Mouse (Mus musculus) telencephalon, adult 2 months (tissue): ENCODE measurements around the gene Fam213b.

ENCODE experiments used
- DNase-seq: peaks from one replicate; pipeline ENCODE4 v3.0.0-alpha.2; 2011; ENCODE audit warnings: low read depth, low spot score

Gene Fam213b

GRCm38 (mm10) chr4:154922931-154923330 is 24.0 kb upstream of the Fam213b start:
- DNase-seq = no peak

DNA sequence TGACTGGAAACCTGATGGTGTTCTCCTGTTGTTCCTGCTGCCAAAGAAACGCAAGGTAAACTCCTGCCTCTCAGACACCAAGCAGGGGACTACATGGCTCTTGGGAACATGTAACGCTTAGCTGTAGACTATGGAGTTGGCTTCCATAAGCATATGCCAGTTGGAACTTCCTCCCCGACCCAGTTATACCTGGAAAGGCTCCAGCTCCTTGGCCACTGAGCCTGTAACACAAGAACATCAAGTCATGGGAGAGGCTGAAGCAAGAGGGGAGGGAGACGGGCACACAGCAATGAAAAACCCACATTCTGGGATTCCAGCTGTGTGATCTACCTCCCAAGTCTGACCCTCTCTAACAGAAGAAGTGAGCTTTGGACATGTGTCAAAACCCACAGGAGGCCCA is 23.4 kb upstream of the Fam213b start:
- no peak for DNase-seq

DNA sequence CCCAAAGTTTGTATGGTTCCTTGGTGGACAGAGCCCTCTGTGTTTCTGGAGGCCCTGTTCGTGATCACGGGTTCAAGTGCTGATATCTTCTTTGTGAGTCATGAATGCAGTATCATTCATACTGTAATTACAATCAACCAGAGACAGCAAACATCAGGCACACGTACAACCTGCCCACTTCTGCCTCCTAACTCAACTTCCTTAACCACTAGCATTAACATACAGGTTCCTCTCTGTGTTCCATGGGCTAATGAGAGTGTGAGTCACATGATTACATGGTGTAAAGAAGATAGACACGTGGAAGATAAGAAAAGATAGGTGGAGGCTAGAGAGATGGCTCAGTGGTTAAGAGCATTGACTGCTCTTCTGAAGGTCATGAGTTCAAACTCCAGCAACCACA is 17.7 kb upstream of the Fam213b start:
- no peak for DNase-seq

- DNase-seq = no peak
Measured at GRCm38 (mm10) chr4:154915286-154915685, 16.4 kb upstream of the Fam213b start.

GRCm38 (mm10) chr4:154914707-154915106 is 15.8 kb upstream of the Fam213b start:
- no peak for DNase-seq

DNA sequence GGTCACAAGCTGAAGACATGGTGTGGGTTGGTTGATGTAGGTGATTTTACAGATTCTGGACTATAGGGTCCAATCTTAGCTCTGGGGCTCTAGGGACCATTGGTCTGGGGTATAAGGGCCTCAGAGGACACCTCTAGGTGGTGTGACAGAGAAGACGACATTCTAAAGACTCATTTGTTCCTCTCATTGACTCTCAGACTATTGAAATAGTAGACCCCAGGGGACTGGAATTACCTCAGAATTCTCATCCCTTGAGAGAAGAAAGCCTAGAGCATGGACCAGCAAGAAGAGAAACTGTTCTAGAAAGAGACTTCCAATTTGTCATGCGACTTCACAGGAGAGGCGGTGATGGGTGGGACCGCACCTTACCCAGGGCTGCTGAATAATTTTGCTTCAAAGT is 15.3 kb upstream of the Fam213b start:
- DNase-seq = no peak

GRCm38 (mm10) chr4:154913845-154914244 is 14.9 kb upstream of the Fam213b start:
- DNase-seq = no peak

DNA sequence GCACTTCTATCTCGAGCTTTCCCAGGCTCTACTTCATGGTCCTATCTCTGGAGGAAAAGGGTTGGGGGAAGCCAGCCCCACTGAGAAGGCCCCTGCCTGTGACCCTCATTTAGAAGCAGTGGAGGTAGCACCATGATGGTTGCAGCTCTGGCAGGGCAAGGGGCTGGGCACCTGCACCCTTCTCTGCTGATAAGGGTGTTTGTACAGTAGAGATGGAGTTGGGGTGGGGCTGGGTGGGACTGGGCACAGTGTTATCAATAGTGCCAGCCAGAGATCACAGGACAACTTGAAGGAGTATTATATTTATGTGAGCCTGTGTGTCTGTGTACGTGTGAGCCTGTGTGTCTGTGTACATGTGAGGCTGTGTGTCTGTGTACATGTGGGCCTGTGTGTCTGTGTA is 12.7 kb upstream of the Fam213b start:
- DNase-seq = no peak

DNA sequence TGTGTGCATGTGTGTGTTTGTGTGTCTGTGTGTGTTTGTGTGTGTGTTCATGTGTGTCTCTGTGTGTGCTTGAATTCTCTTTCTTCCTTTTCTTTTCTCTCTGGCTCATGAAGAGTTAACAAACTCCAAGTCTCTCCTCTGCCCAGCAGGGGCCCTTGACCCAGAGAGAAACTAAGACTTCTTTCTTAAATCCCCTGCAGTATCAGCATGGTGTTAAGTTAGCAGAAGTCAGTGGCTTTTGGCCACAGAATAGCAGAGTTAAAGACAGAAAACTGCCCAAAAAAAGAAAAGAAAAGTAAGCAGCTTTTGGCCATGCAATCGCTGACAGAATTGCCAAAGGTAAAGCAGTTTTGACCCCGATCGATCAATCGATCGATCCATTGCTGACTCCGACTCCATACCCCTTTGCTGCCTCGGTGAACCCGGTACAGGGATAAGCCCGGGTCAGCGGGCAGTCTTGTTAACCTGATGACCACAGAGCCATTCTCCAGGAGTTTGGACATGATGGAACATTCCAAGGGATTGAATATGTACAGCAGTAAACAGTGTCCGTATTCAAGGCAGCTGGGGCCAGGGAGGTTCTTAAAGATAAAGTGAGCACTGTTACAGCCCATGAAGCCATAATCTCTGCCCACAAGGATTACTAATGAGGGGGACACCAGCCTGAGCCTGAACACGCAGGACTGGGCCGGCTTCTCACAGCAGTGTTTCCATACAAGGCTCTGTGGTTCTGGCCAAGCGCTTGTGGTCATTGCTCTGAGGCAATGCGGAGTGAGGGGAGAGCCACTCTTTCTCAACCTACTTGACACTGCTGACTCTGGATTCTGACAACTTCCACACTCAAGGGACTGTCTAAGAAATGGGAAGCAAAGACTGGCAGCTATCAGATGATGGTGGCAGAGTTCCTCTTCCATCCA is 11.9 kb upstream of the Fam213b start:
- DNase-seq = no peak

DNA sequence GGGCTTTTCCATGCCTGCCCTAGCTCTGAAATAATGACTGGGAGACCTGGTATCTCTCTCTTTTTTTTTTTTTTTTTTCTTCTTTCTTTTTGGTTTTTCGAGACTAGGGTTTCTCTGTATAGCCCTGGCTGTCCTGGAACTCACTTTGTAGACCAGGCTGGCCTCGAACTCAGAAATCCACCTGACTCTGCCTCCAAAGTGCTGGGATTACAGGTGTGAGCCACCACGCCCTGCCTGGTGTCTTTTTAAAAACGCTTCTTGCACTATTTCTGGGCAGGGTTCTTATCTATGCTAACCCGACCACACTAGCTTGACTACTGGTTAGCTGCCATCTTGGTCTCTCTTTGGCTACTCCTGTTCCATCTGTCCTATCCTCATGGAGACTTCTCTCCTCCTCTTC is 9.6 kb upstream of the Fam213b start:
- no peak for DNase-seq

- DNase-seq = peak; percentile 64
Measured at GRCm38 (mm10) chr4:154907833-154908232, 8.9 kb upstream of the Fam213b start.

GRCm38 (mm10) chr4:154904185-154905071 is 5.5 kb upstream of the Fam213b start:
- DNase-seq = peak; percentile 86

- DNase-seq = no peak
Measured at GRCm38 (mm10) chr4:154902371-154902770, 3.4 kb upstream of the Fam213b start.

GRCm38 (mm10) chr4:154897676-154898465 is 1.1 kb downstream of the Fam213b start:
- no peak for DNase-seq

DNA sequence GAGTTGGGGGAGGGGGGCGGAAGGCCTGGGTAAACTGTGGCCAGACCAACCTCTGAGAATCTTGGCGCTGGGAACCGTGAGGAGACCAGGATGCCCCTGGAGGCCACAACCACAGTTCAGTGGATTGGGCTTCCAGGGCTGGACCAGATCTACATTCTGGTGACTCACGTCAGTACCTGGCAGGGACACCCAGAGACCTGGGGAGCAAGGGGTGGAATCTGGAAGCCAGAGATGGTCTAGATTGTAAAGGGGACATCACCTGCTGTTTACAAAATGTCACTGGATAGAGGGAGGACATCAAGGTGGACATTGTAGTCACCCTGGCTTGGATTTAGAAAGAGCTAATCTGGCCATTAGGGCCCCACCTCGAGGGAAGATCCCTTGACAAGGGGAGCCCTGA is 3.4 kb downstream of the Fam213b start:
- DNase-seq = no peak

DNA sequence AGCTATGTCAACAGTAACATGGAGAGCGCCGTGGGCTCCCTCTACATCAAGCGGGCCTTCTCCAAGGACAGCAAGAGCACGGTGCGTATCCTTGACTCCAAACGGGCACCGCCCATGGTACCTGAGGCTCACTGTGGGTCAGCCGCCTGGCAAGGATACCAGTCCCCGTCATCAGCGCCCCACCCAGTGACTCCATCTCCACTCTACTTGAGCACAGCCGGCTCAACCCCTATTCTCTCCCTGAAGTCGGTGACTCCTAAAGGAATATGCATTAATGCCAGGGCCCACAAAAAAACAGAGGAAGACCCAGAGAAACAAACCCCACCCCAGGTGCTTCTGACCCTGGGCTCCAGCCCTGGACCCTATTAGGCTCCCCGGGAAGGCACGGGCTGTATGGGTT is 8.0 kb downstream of the Fam213b start:
- no peak for DNase-seq

- no peak for DNase-seq
Measured at GRCm38 (mm10) chr4:154887593-154888250, 11.2 kb downstream of the Fam213b start.

GRCm38 (mm10) chr4:154886876-154887592 is 11.9 kb downstream of the Fam213b start:
- DNase-seq = no peak

DNA sequence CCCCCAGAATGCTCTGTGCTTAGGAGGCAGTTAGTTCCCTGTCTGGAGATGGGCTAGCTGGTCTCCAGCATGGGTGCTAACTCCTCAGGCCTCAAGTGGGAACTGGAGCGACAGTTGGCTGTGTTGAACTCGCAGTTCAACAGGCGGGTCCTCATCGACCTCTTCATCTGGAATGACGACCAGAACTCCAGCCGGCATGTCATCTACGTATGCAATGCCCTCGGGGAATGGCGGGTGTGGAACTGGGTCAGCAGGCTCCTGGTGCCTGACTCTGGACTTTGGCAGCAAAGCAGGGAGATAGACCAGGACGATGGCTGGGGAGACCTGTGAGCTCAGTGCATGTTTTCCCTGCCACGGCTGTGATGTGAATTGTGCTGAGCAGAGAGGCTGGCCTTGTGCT is 13.5 kb downstream of the Fam213b start:
- no peak for DNase-seq

DNA sequence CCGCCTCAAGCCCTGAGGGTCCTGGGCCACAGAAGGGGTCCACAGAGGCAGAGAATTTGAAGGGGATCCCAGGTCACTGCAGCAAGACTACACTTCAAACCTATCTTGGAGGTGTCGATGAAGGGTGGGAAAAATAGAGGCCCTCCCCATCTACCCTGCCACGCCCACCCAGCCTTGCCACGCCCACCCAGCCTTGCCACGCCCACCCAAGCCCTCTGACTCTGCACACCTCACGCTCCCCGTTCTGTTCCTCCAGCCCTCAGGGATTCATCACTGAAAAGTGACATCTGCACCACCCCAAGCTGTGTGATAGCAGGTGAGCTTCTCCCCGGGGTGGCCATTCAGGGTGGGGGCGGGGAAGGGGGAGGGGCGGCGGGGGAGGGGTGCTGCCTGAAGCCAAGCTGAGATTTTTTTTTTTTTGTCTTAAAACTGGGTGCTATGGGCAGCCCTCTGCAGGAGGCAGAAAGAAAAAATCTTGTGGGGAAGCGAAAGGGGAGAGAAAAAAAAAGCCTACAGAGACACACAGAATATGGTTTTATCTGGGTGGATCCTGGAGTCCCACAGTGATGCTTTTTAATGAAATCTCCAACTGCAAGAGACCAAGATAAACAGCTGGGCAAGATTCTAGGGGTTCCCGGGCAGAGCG is 16.8 kb downstream of the Fam213b start:
- DNase-seq = no peak
